In genomic region chr8:9581836-9582235, GRCm38 (mm10) we compare ENCODE assay signal across 28 mouse cellular contexts.
DNase-seq lines count a peak whose midpoint lies in the region; ATAC-seq lines count a peak whose summit lies in the region.
"Had no signal": no experiment of that assay in that cellular context is flagged by ENCODE, and none has a peak within 500 bp of the region (broad histone marks: within the 10 kb centered on the region; RNA-seq: fewer than 3 reads in every experiment).

No protein-coding gene starts in this region.

- H3K9me3 ChIP-seq in kidney, embryonic 14.5 days (ENCODE audit: control insufficient read depth, low read length): no peaks in the 10 kb centered on the region
- H3K9me3 ChIP-seq: forebrain, embryonic 10.5 days; heart, embryonic 13.5 days; limb, embryonic 12.5 days; midbrain, embryonic 10.5 days; neural tube, embryonic 13.5 days had no signal

- DNase-seq in kidney, postnatal 14 days: no peak
- peak; percentile 13 for DNase-seq in left cerebral cortex, adult 11 months (ENCODE audit: low spot score)
- no peak for DNase-seq in left cerebral cortex, postnatal 10 days (ENCODE audit: extremely low spot score in 1 of 2, low spot score in 2 of 2)
- DNase-seq in left cerebral cortex, adult 9 months (ENCODE audit: low spot score in 2 of 2): peak; percentile 16 to 50
- DNase-seq in right cerebral cortex, postnatal 36 days (ENCODE audit: low spot score in 2 of 2): peak; percentile 25 to 54
- no peak for DNase-seq in adrenal gland, postnatal 10 days
- DNase-seq: cerebellum, adult 11-12 months; cerebellum, postnatal 14 days; forebrain, postnatal 0 days; gastrocnemius, postnatal 14 days; heart, adult 18-20 months; heart, postnatal 14 days; liver, postnatal 0 days; lung, postnatal 10 days; retina, postnatal 1 day; spleen, adult 18-20 months; thymus, postnatal 14 days had no signal

- H3K4me2 ChIP-seq in kidney, embryonic 14.5 days (replicated peaks; ENCODE audit: low read depth, low read length): no peak overlapping the region
- H3K4me2 ChIP-seq: heart, embryonic 13.5 days; limb, embryonic 12.5 days; liver, embryonic 11.5 days; neural tube, embryonic 13.5 days had no signal

- H3K27ac ChIP-seq in kidney, embryonic 14.5 days (ENCODE audit: low read depth, low read length): no peak overlapping the region
- H3K27ac ChIP-seq: forebrain, embryonic 10.5 days; heart, embryonic 13.5 days; hindbrain, postnatal 0 days; limb, embryonic 12.5 days; midbrain, embryonic 10.5 days; neural tube, embryonic 13.5 days had no signal

- no peaks in the 10 kb centered on the region for H3K4me1 ChIP-seq in kidney, embryonic 14.5 days (ENCODE audit: control insufficient read depth, insufficient read depth, low read length)
- H3K4me1 ChIP-seq: forebrain, embryonic 10.5 days; heart, embryonic 13.5 days; limb, embryonic 12.5 days; midbrain, embryonic 10.5 days; neural tube, embryonic 13.5 days had no signal

- no peaks in the 10 kb centered on the region for H3K36me3 ChIP-seq in kidney, embryonic 14.5 days (ENCODE audit: control insufficient read depth, insufficient read depth, low read length)
- H3K36me3 ChIP-seq: forebrain, embryonic 10.5 days; heart, embryonic 13.5 days; limb, embryonic 12.5 days; midbrain, embryonic 10.5 days; neural tube, embryonic 13.5 days had no signal

- peak; percentile 94 for ATAC-seq in kidney, embryonic 14.5 days (ENCODE audit: low FRiP score, low TSS enrichment)
- ATAC-seq: forebrain, postnatal 0 days; hindbrain, postnatal 0 days; intestine, embryonic 16.5 days; liver, postnatal 0 days; midbrain, embryonic 16.5 days had no signal

- no peaks in the 10 kb centered on the region for H3K27me3 ChIP-seq in kidney, embryonic 14.5 days (ENCODE audit: control insufficient read depth, insufficient read depth, low read length)
- H3K27me3 ChIP-seq: heart, embryonic 13.5 days; limb, embryonic 12.5 days; neural tube, embryonic 13.5 days had no signal

- 20% methylated on average over 6 of the region's 6 CpGs for WGBS in kidney, embryonic 14.5 days

- H3K4me3 ChIP-seq in kidney, embryonic 14.5 days (ENCODE audit: low read length): no peak overlapping the region
- H3K4me3 ChIP-seq: forebrain, embryonic 10.5 days; heart, embryonic 13.5 days; limb, embryonic 12.5 days; midbrain, embryonic 10.5 days; myocyte; neural tube, embryonic 13.5 days had no signal

- intact Hi-C loops in left cerebral cortex, postnatal 10 days (cut with DNase I): loop anchor here (10.0 kb wide), 1 partner anchor 347 kb away; no protein-coding TSS in a partner anchor

- no peak overlapping the region for H3K9ac ChIP-seq in kidney, embryonic 14.5 days (ENCODE audit: low read depth, low read length)
- H3K9ac ChIP-seq: forebrain, postnatal 0 days; heart, embryonic 13.5 days; limb, embryonic 12.5 days; liver, postnatal 0 days; neural tube, embryonic 13.5 days had no signal

Comparison
In these comparisons a context has a peak if more than half of its experiments do, and no peak if none do; other contexts are left out.
1. DNase-seq: peak in left cerebral cortex, adult 11 months (single experiment), left cerebral cortex, adult 9 months (2 of 2) and right cerebral cortex, postnatal 36 days (2 of 2); none in kidney, postnatal 14 days (single experiment), left cerebral cortex, postnatal 10 days (0 of 2) and adrenal gland, postnatal 10 days (single experiment).